Mouse (Mus musculus): ENCODE measurements around the gene Nlgn1. TPM values are rescaled to one million over a fixed set of nuclear protein-coding genes. Genes with fewer than 3 reads are reported as not detected.

Gene Nlgn1
- polyA plus RNA-seq, 1 experiment from 2014 or later = not detected

- DNase-seq = no peak
- no peak overlapping the region for H3K27ac ChIP-seq (ENCODE audit: low read depth)
- TF ChIP-seq EP300 (IDR thresholded peaks at IDR 0.05; ENCODE audit: low read depth) = no peak
- no peak for TF ChIP-seq CTCF (IDR thresholded peaks at IDR 0.05; ENCODE audit: low read depth)
These were observed 473.9 kb downstream of the Nlgn1 start for GRCm38 (mm10) chr3:25858384-25858783.

GRCm38 (mm10) chr3:25844686-25845462 is 487.4 kb downstream of the Nlgn1 start:
- Histone ChIP-seq H3K9me3 (ENCODE audit: low read length) (no peaks in the 10 kb centered on the region), H3K4me1 (ENCODE audit: insufficient read depth) (no peaks in the 10 kb centered on the region), H3K27me3 (ENCODE audit: insufficient read depth, low read length) (no peaks in the 10 kb centered on the region), H3K27ac (ENCODE audit: low read depth) (no peak overlapping the region), H3K4me2 (ENCODE audit: low read depth, low read length) (no peak overlapping the region), H3K36me3 (replicated peaks; ENCODE audit: insufficient read depth, low read length) (no peaks in the 10 kb centered on the region), H3K9ac (replicated peaks) (no peak overlapping the region), H3K4me3 (ENCODE audit: low read depth, low read length) (no peak overlapping the region)
- DNase-seq (no peak), ATAC-seq (no peak)
- 75% methylated on average over 7 of the region's 7 CpGs for WGBS (ENCODE audit: insufficient replicate concordance)
- no peak for TF ChIP-seq CTCF (IDR thresholded peaks at IDR 0.05; ENCODE audit: low read depth)
- TF ChIP-seq EP300 (IDR thresholded peaks at IDR 0.05; ENCODE audit: low read depth) = no peak

More at GRCm38 (mm10) chr3:25858384-25858783, 473.9 kb downstream of the Nlgn1 start:
- no peaks in the 10 kb centered on the region for H3K4me1 ChIP-seq (ENCODE audit: insufficient read depth)
- H3K27me3 ChIP-seq (ENCODE audit: insufficient read depth, low read length) = no peaks in the 10 kb centered on the region
- H3K4me3 ChIP-seq (ENCODE audit: low read depth, low read length) = no peak overlapping the region
- no peak overlapping the region for H3K4me2 ChIP-seq (ENCODE audit: low read depth, low read length)
- no peaks in the 10 kb centered on the region for H3K36me3 ChIP-seq (replicated peaks; ENCODE audit: insufficient read depth, low read length)
- H3K9me3 ChIP-seq (ENCODE audit: low read length) = no peaks in the 10 kb centered on the region
- ATAC-seq = no peak
- no peak overlapping the region for H3K9ac ChIP-seq (replicated peaks)

GRCm38 (mm10) chr3:25830237-25830636 is 502.0 kb downstream of the Nlgn1 start:
- Histone ChIP-seq H3K27me3 (ENCODE audit: insufficient read depth, low read length) (no peaks in the 10 kb centered on the region), H3K9me3 (ENCODE audit: low read length) (no peaks in the 10 kb centered on the region), H3K4me3 (ENCODE audit: low read depth, low read length) (no peak overlapping the region), H3K4me1 (ENCODE audit: insufficient read depth) (no peaks in the 10 kb centered on the region), H3K9ac (replicated peaks) (no peak overlapping the region), H3K36me3 (replicated peaks; ENCODE audit: insufficient read depth, low read length) (no peaks in the 10 kb centered on the region), H3K27ac (ENCODE audit: low read depth) (no peak overlapping the region), H3K4me2 (ENCODE audit: low read depth, low read length) (no peak overlapping the region)
- DNase-seq = no peak
- 70% methylated on average over 2 of the region's 2 CpGs for WGBS (ENCODE audit: insufficient replicate concordance)
- TF ChIP-seq EP300 (IDR thresholded peaks at IDR 0.05; ENCODE audit: low read depth) (no peak), CTCF (IDR thresholded peaks at IDR 0.05; ENCODE audit: low read depth) (no peak)
- ATAC-seq = no peak

DNA sequence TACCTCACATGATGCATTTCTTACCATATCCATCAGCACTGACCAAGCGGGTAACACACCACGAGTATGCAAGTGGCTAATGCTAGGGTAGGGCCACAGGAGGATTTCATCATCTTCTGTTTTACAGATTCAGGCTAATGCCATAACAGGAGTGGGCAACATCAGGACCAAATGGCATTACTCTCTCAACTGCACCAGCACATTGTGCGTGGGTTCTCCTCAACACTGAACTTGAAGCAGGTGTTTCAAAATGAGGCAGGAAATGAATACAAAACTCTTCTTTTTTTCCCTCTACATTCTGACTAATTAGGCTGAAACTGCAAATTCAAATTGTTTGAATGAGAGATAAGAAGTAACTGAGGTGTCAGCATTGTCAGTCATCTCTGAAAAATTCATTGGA is 518.9 kb downstream of the Nlgn1 start:
- no peak for ATAC-seq
- Histone ChIP-seq H3K27ac (ENCODE audit: low read depth) (no peak overlapping the region), H3K4me3 (ENCODE audit: low read depth, low read length) (no peak overlapping the region), H3K4me1 (ENCODE audit: insufficient read depth) (no peaks in the 10 kb centered on the region), H3K9ac (replicated peaks) (no peak overlapping the region), H3K9me3 (ENCODE audit: low read length) (no peaks in the 10 kb centered on the region), H3K27me3 (ENCODE audit: insufficient read depth, low read length) (no peaks in the 10 kb centered on the region), H3K36me3 (replicated peaks; ENCODE audit: insufficient read depth, low read length) (no peaks in the 10 kb centered on the region), H3K4me2 (ENCODE audit: low read depth, low read length) (no peak overlapping the region)
- TF ChIP-seq EP300 (IDR thresholded peaks at IDR 0.05; ENCODE audit: low read depth) (no peak), CTCF (IDR thresholded peaks at IDR 0.05; ENCODE audit: low read depth) (no peak)
- DNase-seq = no peak
- 77% methylated on average over 3 of the region's 3 CpGs for WGBS (ENCODE audit: insufficient replicate concordance)

GRCm38 (mm10) chr3:25807559-25807958 is 524.7 kb downstream of the Nlgn1 start:
- Histone ChIP-seq H3K4me3 (ENCODE audit: low read depth, low read length) (no peak overlapping the region), H3K4me2 (ENCODE audit: low read depth, low read length) (no peak overlapping the region), H3K27me3 (ENCODE audit: insufficient read depth, low read length) (no peaks in the 10 kb centered on the region), H3K4me1 (ENCODE audit: insufficient read depth) (no peaks in the 10 kb centered on the region), H3K36me3 (replicated peaks; ENCODE audit: insufficient read depth, low read length) (no peaks in the 10 kb centered on the region), H3K27ac (ENCODE audit: low read depth) (no peak overlapping the region), H3K9ac (replicated peaks) (no peak overlapping the region), H3K9me3 (ENCODE audit: low read length) (no peaks in the 10 kb centered on the region)
- no peak for TF ChIP-seq EP300 (IDR thresholded peaks at IDR 0.05; ENCODE audit: low read depth)
- WGBS (ENCODE audit: insufficient replicate concordance) = 61% methylated on average over 3 of the region's 3 CpGs
- no peak for DNase-seq
- ATAC-seq = no peak

GRCm38 (mm10) chr3:25781651-25782050 is 550.6 kb downstream of the Nlgn1 start:
- Histone ChIP-seq H3K27ac (ENCODE audit: low read depth) (no peak overlapping the region), H3K4me3 (ENCODE audit: low read depth, low read length) (no peak overlapping the region), H3K9ac (replicated peaks) (no peak overlapping the region), H3K27me3 (ENCODE audit: insufficient read depth, low read length) (no peaks in the 10 kb centered on the region), H3K4me1 (ENCODE audit: insufficient read depth) (no peaks in the 10 kb centered on the region), H3K4me2 (ENCODE audit: low read depth, low read length) (no peak overlapping the region), H3K9me3 (ENCODE audit: low read length) (no peaks in the 10 kb centered on the region), H3K36me3 (replicated peaks; ENCODE audit: insufficient read depth, low read length) (no peaks in the 10 kb centered on the region)
- ATAC-seq (no peak), DNase-seq (no peak)
- WGBS (ENCODE audit: insufficient replicate concordance) = 66% methylated on average over 2 of the region's 2 CpGs
- TF ChIP-seq CTCF (IDR thresholded peaks at IDR 0.05; ENCODE audit: low read depth) = no peak
- no peak for TF ChIP-seq EP300 (IDR thresholded peaks at IDR 0.05; ENCODE audit: low read depth)
